Mouse (Mus musculus) MEL (cell line): Measurements from ENCODE around the gene Stra6l.

Experiments
- CTCF ChIP-seq, 3 experiments: IDR thresholded peaks in 2 of 3; conservative IDR thresholded peaks in 1 of 3; 2 replicates each; pipeline ENCODE4 v1.5.1; 2011 to 2012; ENCODE audit warnings: low read length in 3 of 3, low read depth in 2 of 3, mild to moderate bottlenecking in 2 of 3, improper control_type of control experiment in 1 of 3, inconsistent platforms in 1 of 3, mixed read lengths in 1 of 3, moderate library complexity in 1 of 3; ENCODE audit not compliant: control insufficient read depth in 1 of 3, insufficient read depth in 1 of 3, poor library complexity in 1 of 3, severe bottlenecking in 1 of 3
- EP300 ChIP-seq, 2 experiments: IDR thresholded peaks; 2 replicates each; pipeline ENCODE4 v1.6.1; 2011; ENCODE audit warnings: improper control_type of control experiment in 2 of 2, low read length in 2 of 2, low read depth in 1 of 2, mild to moderate bottlenecking in 1 of 2
- JUND ChIP-seq: IDR thresholded peaks from 2 replicates; pipeline ENCODE4 v1.6.1; 2011; ENCODE audit warnings: low read depth, mild to moderate bottlenecking, improper control_type of control experiment, low read length
- KAT2A ChIP-seq: conservative IDR thresholded peaks from 2 replicates; pipeline ENCODE4 v1.6.1; 2012; ENCODE audit warnings: low read depth, low read length, improper control_type of control experiment, inconsistent platforms
- POLR2A ChIP-seq, 2 experiments: IDR thresholded peaks; 2 replicates each; pipeline ENCODE4 v1.6.1; 2011 to 2012; ENCODE audit warnings: low read length in 2 of 2, mild to moderate bottlenecking in 2 of 2, control low read depth in 1 of 2, improper control_type of control experiment in 1 of 2, low read depth in 1 of 2, moderate library complexity in 1 of 2; ENCODE audit not compliant: control insufficient read depth in 1 of 2, insufficient read depth in 1 of 2, poor library complexity in 1 of 2
- SMC3 ChIP-seq: IDR thresholded peaks from 2 replicates; pipeline ENCODE4 v1.6.1; 2011; ENCODE audit warnings: low read depth, low read length, improper control_type of control experiment

DNA sequence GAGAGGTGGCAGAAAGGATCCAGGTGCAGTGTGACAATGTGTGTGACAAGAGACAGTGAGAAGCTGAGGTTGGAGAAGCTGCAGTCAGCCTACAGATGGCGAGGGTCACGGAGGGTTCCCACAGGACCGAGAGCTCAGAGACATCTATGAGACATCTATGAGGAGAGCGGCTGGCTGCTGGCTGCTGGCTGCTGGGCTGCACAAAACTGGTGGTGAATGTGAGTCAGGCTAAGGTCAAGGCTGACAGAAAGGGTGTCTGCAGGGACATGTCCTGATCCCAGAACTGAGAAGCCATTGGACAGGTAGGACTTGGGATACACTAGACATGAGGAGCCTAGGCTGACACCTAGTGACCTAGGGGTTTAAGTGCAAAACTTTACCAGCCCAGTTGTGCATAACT is 75.5 kb downstream of the Stra6l start:
- TF ChIP-seq SMC3 (no peak), KAT2A (no peak), CTCF (IDR thresholded peaks at IDR 0.05 in 2 of 3, conservative IDR thresholded peaks at IDR 0.05 in 1 of 3; ENCODE audit: control insufficient read depth in 1 of 3, insufficient read depth in 1 of 3, low read depth in 2 of 3, low read length in 3 of 3, poor library complexity in 1 of 3, severe bottlenecking in 1 of 3) (no peak), JUND (no peak), POLR2A (IDR thresholded peaks at IDR 0.05; ENCODE audit: control insufficient read depth in 1 of 2, insufficient read depth in 1 of 2, low read depth in 1 of 2, low read length in 2 of 2, poor library complexity in 1 of 2) (no peak), EP300 (IDR thresholded peaks at IDR 0.05; ENCODE audit: low read depth in 1 of 2, low read length in 2 of 2) (no peak)
